Mouse (Mus musculus): Measurements from ENCODE around the gene Zfp536. TPM values are rescaled to one million over a fixed set of nuclear protein-coding genes. Genes with fewer than 3 reads are reported as not detected.

Gene Zfp536
- polyA plus RNA-seq, 1 experiment from 2014 or later = 3.7 TPM

- Histone ChIP-seq H3K27ac (no peak overlapping the region), H3K4me3 (replicated peaks; ENCODE audit: low read depth, low read length) (no peak overlapping the region), H3K36me3 (ENCODE audit: insufficient read depth, low read length) (no peaks in the 10 kb centered on the region), H3K9ac (ENCODE audit: low read depth, low read length) (no peak overlapping the region), H3K4me2 (ENCODE audit: low read length) (no peak overlapping the region), H3K9me3 (replicated peaks; ENCODE audit: low read length) (no peaks in the 10 kb centered on the region), H3K27me3 (ENCODE audit: insufficient read depth, low read length) (no peaks in the 10 kb centered on the region), H3K4me1 (replicated peaks; ENCODE audit: insufficient read depth, low read length) (no peaks in the 10 kb centered on the region)
- WGBS = 20% methylated on average over 7 of the region's 7 CpGs
- DNase-seq (ENCODE audit: low spot score) (no peak), ATAC-seq (replicated peaks; ENCODE audit: low FRiP score, low read depth) (no peak)
- no peak for TF ChIP-seq CTCF (IDR thresholded peaks at IDR 0.05; ENCODE audit: low read depth)
Measured at GRCm38 (mm10) chr7:37433156-37433555, 340.3 kb downstream of the Zfp536 start.

- TF ChIP-seq CTCF (IDR thresholded peaks at IDR 0.05; ENCODE audit: low read depth) = no peak
- Histone ChIP-seq H3K27me3 (ENCODE audit: insufficient read depth, low read length) (no peaks in the 10 kb centered on the region), H3K4me3 (replicated peaks; ENCODE audit: low read depth, low read length) (no peak overlapping the region), H3K4me1 (replicated peaks; ENCODE audit: insufficient read depth, low read length) (no peaks in the 10 kb centered on the region), H3K9me3 (replicated peaks; ENCODE audit: low read length) (no peaks in the 10 kb centered on the region), H3K36me3 (ENCODE audit: insufficient read depth, low read length) (no peaks in the 10 kb centered on the region), H3K4me2 (ENCODE audit: low read length) (no peak overlapping the region), H3K27ac (no peak overlapping the region), H3K9ac (ENCODE audit: low read depth, low read length) (no peak overlapping the region)
- ATAC-seq (replicated peaks; ENCODE audit: low FRiP score, low read depth) (no peak), DNase-seq (ENCODE audit: low spot score) (no peak)
- 68% methylated on average over 10 of the region's 10 CpGs for WGBS
Measured at GRCm38 (mm10) chr7:37431471-37431870, 342.0 kb downstream of the Zfp536 start.

GRCm38 (mm10) chr7:37426061-37426460 is 347.4 kb downstream of the Zfp536 start:
- H3K9me3 ChIP-seq (replicated peaks; ENCODE audit: low read length) = no peaks in the 10 kb centered on the region
- no peaks in the 10 kb centered on the region for H3K27me3 ChIP-seq (ENCODE audit: insufficient read depth, low read length)
- ATAC-seq (replicated peaks; ENCODE audit: low FRiP score, low read depth) (no peak), DNase-seq (ENCODE audit: low spot score) (no peak)
- TF ChIP-seq CTCF (IDR thresholded peaks at IDR 0.05; ENCODE audit: low read depth) = no peak
- H3K4me2 ChIP-seq (ENCODE audit: low read length) = no peak overlapping the region
- no peak overlapping the region for H3K4me3 ChIP-seq (replicated peaks; ENCODE audit: low read depth, low read length)
- H3K9ac ChIP-seq (ENCODE audit: low read depth, low read length) = no peak overlapping the region
- no peaks in the 10 kb centered on the region for H3K36me3 ChIP-seq (ENCODE audit: insufficient read depth, low read length)
- no peak overlapping the region for H3K27ac ChIP-seq
- H3K4me1 ChIP-seq (replicated peaks; ENCODE audit: insufficient read depth, low read length) = no peaks in the 10 kb centered on the region

GRCm38 (mm10) chr7:37422966-37423365 is 350.5 kb downstream of the Zfp536 start:
- H3K27me3 ChIP-seq (ENCODE audit: insufficient read depth, low read length) = no peaks in the 10 kb centered on the region
- no peak overlapping the region for H3K9ac ChIP-seq (ENCODE audit: low read depth, low read length)
- 51% methylated on average over 2 of the region's 2 CpGs for WGBS
- no peaks in the 10 kb centered on the region for H3K4me1 ChIP-seq (replicated peaks; ENCODE audit: insufficient read depth, low read length)
- no peaks in the 10 kb centered on the region for H3K36me3 ChIP-seq (ENCODE audit: insufficient read depth, low read length)
- H3K4me3 ChIP-seq (replicated peaks; ENCODE audit: low read depth, low read length) = no peak overlapping the region
- no peak overlapping the region for H3K4me2 ChIP-seq (ENCODE audit: low read length)
- ATAC-seq (replicated peaks; ENCODE audit: low FRiP score, low read depth) (no peak), DNase-seq (ENCODE audit: low spot score) (no peak)
- no peaks in the 10 kb centered on the region for H3K9me3 ChIP-seq (replicated peaks; ENCODE audit: low read length)
- no peak overlapping the region for H3K27ac ChIP-seq
- no peak for TF ChIP-seq CTCF (IDR thresholded peaks at IDR 0.05; ENCODE audit: low read depth)

Other genes with a start within 250 kb of the Zfp536 start
- gene Uri1, start 249.9 kb upstream of the Zfp536 start, polyA plus RNA-seq (2015; fragmentation: Nextera tagmentation; extraction: Ambion mirVana) = 52.1 and 57.9 TPM in 2 replicates

Measured in kidney, postnatal 0 days (tissue).